Mouse (Mus musculus): ENCODE data around the gene Crtap. TPM values are rescaled to one million over a fixed set of nuclear protein-coding genes. Genes with fewer than 3 reads are reported as not detected.
"Not testable (repeated sequence)": the region's sequence is repeated elsewhere in the genome, so short reads cannot be mapped to it uniquely, and the experiment has no call there.

Crtap gene
- polyA plus RNA-seq, 1 experiment from 2014 or later = 52.1 TPM

DNA sequence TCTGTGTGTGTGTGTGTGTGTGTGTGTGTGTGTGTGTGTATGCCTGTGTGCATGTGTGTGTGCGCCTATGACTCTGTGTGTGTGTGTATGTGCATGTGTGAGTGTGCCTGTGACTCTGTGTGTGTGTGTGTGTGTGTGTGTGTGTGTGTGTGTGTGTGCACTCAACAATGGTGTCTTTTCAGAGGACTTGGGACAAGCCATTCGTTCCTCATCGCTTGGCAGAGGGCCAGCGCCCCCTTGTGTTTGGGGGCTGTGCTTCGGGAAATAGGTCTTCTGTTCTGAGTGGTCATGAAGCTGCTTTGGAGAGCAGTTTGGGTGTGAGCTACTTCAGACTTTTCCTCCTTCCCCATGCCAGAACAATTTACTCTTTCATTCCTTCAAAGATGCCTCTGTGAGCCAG, 18.8 kb downstream of the Crtap start:
- H3K4me3 ChIP-seq; H3K9me3 ChIP-seq; H3K27ac ChIP-seq; H3K36me3 ChIP-seq; DNase-seq (ENCODE audit: low spot score): not testable (repeated sequence)
- Histone ChIP-seq H3K4me1 (replicated peaks) (peaks cover 10% of the 10 kb centered on the region), H3K27me3 (ENCODE audit: insufficient read depth, poor library complexity, severe bottlenecking) (peaks cover 27% of the 10 kb centered on the region)
- WGBS = 41% methylated on average over 5 of the region's 5 CpGs

DNA sequence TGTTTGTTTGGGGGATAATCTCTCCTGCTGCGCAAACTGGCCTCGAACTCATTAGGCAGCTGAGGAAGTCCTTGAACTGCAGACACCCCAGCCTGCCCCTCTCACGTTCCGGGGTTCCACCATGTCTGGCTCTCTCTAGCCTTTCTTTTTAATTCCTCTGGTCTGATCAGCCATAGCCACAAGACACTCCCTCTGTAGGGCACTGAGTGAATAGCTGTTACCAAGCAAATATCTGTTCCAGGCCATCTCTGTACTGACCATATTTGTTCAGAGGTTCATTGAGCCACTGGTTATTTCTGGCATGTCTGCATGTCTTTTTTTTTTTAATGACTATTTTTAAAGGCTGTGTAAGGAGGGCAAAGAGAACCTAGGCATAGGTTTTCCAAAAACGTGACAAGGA, 21.1 kb downstream of the Crtap start:
- not testable (repeated sequence) for DNase-seq (ENCODE audit: low spot score); H3K27ac ChIP-seq; H3K36me3 ChIP-seq; H3K9me3 ChIP-seq; H3K4me3 ChIP-seq
- Histone ChIP-seq H3K4me1 (replicated peaks) (peaks cover 10% of the 10 kb centered on the region), H3K27me3 (ENCODE audit: insufficient read depth, poor library complexity, severe bottlenecking) (peaks cover 27% of the 10 kb centered on the region)
- WGBS = 60% methylated on average over 5 of the region's 5 CpGs

DNA sequence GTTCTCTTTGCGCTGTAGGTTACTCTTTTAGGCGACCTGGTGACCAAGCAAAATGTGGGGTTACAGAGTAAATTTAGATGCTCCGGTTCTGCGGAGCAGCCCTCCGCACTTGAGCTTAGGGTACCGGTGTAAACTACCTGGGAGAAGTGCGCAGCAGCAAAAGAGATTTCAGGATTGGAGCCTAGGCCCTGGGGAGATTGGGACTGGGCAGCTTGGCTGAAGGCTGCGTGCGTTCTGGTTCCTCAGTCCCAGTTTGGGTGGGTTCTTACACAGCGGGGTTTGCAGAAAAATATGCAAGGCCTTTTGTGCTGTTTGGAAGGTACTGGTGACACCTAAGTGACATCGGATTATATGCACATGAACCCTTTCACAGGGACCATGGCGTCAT, 22.0 kb downstream of the Crtap start:
- WGBS = 16% methylated on average over 12 of the region's 12 CpGs
- no peaks in the 10 kb centered on the region for H3K36me3 ChIP-seq
- H3K27me3 ChIP-seq (ENCODE audit: insufficient read depth, poor library complexity, severe bottlenecking) = peaks cover 27% of the 10 kb centered on the region
- peak overlapping the region; percentile 78 for H3K27ac ChIP-seq
- H3K4me3 ChIP-seq = peak overlapping the region; percentile 64
- no peak for DNase-seq (ENCODE audit: low spot score)
- H3K9me3 ChIP-seq = no peaks in the 10 kb centered on the region
- peaks cover 10% of the 10 kb centered on the region for H3K4me1 ChIP-seq (replicated peaks)

DNA sequence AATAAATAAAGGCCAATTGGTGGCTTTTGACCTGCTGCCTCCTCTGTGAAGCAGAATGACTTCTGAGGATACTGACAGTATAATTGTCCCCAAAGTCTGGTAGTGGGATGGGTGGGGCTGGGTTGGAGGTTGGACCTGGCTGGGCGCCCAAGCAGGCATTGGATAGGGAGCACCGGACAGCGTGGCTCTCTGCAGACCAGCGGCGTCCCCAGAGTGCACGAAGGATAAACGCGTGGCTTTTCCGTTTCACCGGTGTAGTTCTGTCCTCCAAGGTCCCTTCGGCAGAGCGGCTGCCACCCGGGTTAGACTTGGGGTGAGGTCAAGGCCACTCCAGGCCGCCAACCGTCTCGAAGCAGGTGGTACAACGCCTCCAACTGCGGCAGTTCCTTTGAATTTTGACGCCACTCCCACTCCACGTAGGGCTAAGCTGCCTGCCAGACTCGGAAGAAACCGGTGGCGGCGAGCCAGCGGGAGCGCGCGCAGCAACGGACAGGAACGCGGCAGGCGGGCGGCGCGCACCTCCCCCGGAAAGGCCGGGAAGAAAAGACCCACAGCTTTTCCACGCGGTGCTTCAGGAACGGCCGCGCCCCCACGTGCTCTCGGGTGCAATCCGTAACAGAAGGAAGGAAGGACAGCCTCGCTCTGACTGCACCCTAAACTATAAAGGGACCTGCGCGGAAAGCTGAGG, 22.5 kb downstream of the Crtap start:
- H3K4me1 ChIP-seq (replicated peaks) = peaks cover 10% of the 10 kb centered on the region
- DNase-seq (ENCODE audit: low spot score) = peak; percentile 58
- peaks cover 27% of the 10 kb centered on the region for H3K27me3 ChIP-seq (ENCODE audit: insufficient read depth, poor library complexity, severe bottlenecking)
- WGBS = under 1% methylated on average over 48 of the region's 48 CpGs
- H3K9me3 ChIP-seq = no peaks in the 10 kb centered on the region
- H3K27ac ChIP-seq = peak overlapping the region; percentile 78
- no peaks in the 10 kb centered on the region for H3K36me3 ChIP-seq
- H3K4me3 ChIP-seq = peak overlapping the region; percentile 64

DNA sequence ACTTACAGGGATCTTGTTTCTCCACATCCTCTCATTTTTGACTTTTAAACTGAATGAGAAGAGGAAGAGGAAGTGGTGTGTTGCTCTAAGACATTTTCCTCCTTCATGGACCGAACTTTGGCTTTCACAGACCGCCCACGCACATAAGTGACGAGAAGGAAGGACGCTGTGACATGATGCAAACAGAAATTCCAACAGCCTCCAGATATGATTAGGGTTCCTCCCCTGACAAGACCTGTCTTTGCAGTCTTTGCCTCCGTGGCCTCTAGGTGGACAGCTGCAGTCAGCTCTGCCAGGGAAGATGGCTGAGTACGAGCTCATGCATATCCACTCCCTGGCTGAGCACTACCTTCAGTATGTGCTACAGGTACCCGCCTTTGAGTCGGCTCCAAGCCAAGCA, 60.6 kb downstream of the Crtap start, which contains the start of gene Bcl2a1c:
TSS of gene Bcl2a1c (plus strand) at position 281 of the 400 bp plus-strand sequence.
- not testable (repeated sequence) for DNase-seq (ENCODE audit: low spot score); H3K9me3 ChIP-seq
- 79% methylated on average over 9 of the region's 9 CpGs for WGBS

DNA sequence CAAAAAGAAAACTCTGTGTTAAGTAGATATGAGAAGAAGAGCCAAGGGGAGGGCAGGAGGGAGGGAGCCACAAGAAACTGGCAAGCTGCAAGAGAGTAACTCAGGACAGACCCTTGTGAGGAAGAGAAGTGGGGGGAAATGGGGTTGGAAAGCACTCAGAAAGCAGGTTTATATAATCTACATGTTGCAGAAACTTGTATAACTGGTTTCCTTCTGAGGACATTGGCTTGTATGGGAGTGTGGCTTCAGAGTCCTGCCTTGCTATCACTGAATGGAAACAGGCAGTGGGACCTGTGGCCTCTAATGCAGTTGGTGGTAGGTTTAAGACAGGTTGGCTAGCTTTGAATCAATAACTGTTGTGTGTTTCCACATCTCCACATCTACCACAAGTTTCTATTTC, 62.1 kb downstream of the Crtap start:
- H3K36me3 ChIP-seq; H3K27me3 ChIP-seq (ENCODE audit: insufficient read depth, poor library complexity, severe bottlenecking); H3K27ac ChIP-seq; H3K9me3 ChIP-seq; H3K4me1 ChIP-seq (replicated peaks); DNase-seq (ENCODE audit: low spot score); H3K4me3 ChIP-seq: not testable (repeated sequence)

More for the DNA sequence above, 60.6 kb downstream of the Crtap start, which contains the start of gene Bcl2a1c:
- not testable (repeated sequence) for H3K27ac ChIP-seq; H3K36me3 ChIP-seq; H3K4me3 ChIP-seq; H3K27me3 ChIP-seq (ENCODE audit: insufficient read depth, poor library complexity, severe bottlenecking); H3K4me1 ChIP-seq (replicated peaks)

DNA sequence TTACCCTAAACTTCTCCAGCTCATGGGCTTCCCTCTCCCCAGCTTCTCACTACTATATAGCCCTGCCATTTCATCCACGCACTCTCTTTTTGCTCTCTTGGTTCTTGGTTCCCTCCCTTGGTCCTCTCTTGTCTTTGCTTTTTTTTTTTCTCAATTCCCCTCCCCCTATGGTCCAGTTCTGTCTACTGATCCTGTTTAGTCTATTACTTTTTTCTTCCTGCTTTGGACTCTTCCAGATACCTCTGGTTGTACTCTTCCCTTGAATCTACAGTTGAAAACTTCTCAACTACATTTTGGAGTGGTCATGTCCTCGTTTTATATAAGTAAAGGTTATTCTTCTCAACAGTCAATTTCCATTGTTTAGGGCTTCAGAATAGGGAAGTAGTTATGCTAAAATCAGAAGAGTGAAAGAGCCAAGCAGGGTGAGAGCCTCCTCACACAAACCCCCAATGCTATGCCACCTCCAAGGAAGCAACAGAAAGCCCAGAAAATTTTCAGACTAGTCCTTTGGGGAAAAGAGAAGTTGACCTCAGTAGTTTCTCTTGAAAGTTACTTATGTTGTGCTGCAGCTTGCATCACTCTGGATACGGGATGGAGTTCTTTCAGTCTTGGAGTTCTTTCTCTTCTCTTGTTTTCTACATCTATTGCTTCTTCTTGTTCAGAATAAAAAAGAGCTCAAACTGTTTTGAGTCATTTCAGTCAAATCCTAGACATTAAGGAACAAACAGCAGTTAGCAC, 64.3 kb downstream of the Crtap start:
- Histone ChIP-seq H3K27me3 (ENCODE audit: insufficient read depth, poor library complexity, severe bottlenecking) (no peaks in the 10 kb centered on the region), H3K36me3 (no peaks in the 10 kb centered on the region), H3K4me3 (no peak overlapping the region), H3K9me3 (no peaks in the 10 kb centered on the region), H3K27ac (no peak overlapping the region), H3K4me1 (replicated peaks) (no peaks in the 10 kb centered on the region)
- WGBS = 70% methylated on average over 3 of the region's 3 CpGs
- DNase-seq (ENCODE audit: low spot score) = no peak

Other genes with a start within 250 kb of the Crtap start
- not detected in 2 replicates for gene Bcl2a1c, start 60.5 kb downstream of the Crtap start, polyA plus RNA-seq (2016; fragmentation: Nextera tagmentation; extraction: Ambion mirVana)
- gene Glb1, start 10.4 kb upstream of the Crtap start, polyA plus RNA-seq (2016; fragmentation: Nextera tagmentation; extraction: Ambion mirVana) = 22.4 and 23.1 TPM in 2 replicates
- 9.9 and 12.3 TPM in 2 replicates for gene Tmppe, start 10.4 kb upstream of the Crtap start, polyA plus RNA-seq (2016; fragmentation: Nextera tagmentation; extraction: Ambion mirVana)
- gene Ccr4, start 114.2 kb upstream of the Crtap start, polyA plus RNA-seq (2016; fragmentation: Nextera tagmentation; extraction: Ambion mirVana) = 0.07 TPM in 1 of 2 replicates, not detected in the other
- gene C130032M10Rik, start 125.0 kb upstream of the Crtap start, polyA plus RNA-seq (2016; fragmentation: Nextera tagmentation; extraction: Ambion mirVana) = 0.38 and 1.9 TPM in 2 replicates
- 3.8 and 8.3 TPM in 2 replicates for gene Trim71, start 173.7 kb upstream of the Crtap start, polyA plus RNA-seq (2016; fragmentation: Nextera tagmentation; extraction: Ambion mirVana)
- 67.4 and 68.7 TPM in 2 replicates for gene Cnot10, start 249.5 kb upstream of the Crtap start, polyA plus RNA-seq (2016; fragmentation: Nextera tagmentation; extraction: Ambion mirVana)

Measured in hindbrain, embryonic 10.5 days (tissue).